Mouse (Mus musculus): Measurements from ENCODE around the gene Mfap2. TPM values are rescaled to one million over a fixed set of nuclear protein-coding genes. Genes with fewer than 3 reads are reported as not detected.

Gene Mfap2
- total RNA-seq (2021), result 10 to 100 TPM; 11.3 to 14.1 TPM
- long read RNA-seq, experiment 1, partial matches to known transcripts, result 4 of 10 reads
- long read RNA-seq, experiment 1, other reads (novel, unspliced or antisense), result 2 of 10 reads
- long read RNA-seq, experiment 2, transcript Mfap2-201 (9 exons, 1,073 nt), result major isoform, 14 of 20 reads
- long read RNA-seq, experiment 2, partial matches to known transcripts, result 2 of 20 reads
- long read RNA-seq, experiment 2, other reads (novel, unspliced or antisense), result 4 of 20 reads

- DNase-seq (ENCODE audit: low spot score in 2 of 2), result no peak
Observed at GRCm38 (mm10) chr4:141010118-141010517, at the start of gene Mfap2. Gene Mfap2, plus strand, starts transcription at chr4:141010418.

- peak; percentile 94 to 97 for DNase-seq (ENCODE audit: low spot score in 2 of 2)
Observed at GRCm38 (mm10) chr4:140960781-140961466, 49.3 kb upstream of the Mfap2 start, which contains the start of gene Sdhb. Gene Sdhb, plus strand, starts transcription at chr4:140961203.

- DNase-seq (ENCODE audit: low spot score in 2 of 2), result no peak
Observed at GRCm38 (mm10) chr4:140961467-140962206, 48.6 kb upstream of the Mfap2 start.

GRCm38 (mm10) chr4:140962207-140962909 is 47.9 kb upstream of the Mfap2 start:
- DNase-seq (ENCODE audit: low spot score in 2 of 2), result no peak

GRCm38 (mm10) chr4:140962950-140963349 is 47.3 kb upstream of the Mfap2 start:
- DNase-seq (ENCODE audit: low spot score in 2 of 2), result no peak

GRCm38 (mm10) chr4:140963941-140964597 is 46.1 kb upstream of the Mfap2 start:
- DNase-seq (ENCODE audit: low spot score in 2 of 2), result no peak

GRCm38 (mm10) chr4:140964620-140965019 is 45.6 kb upstream of the Mfap2 start:
- DNase-seq (ENCODE audit: low spot score in 2 of 2), result peak; percentile 78 to 85

- DNase-seq (ENCODE audit: low spot score in 2 of 2), result no peak
Observed at GRCm38 (mm10) chr4:140967386-140968159, 42.6 kb upstream of the Mfap2 start.

GRCm38 (mm10) chr4:140971691-140972090 is 38.5 kb upstream of the Mfap2 start:
- no peak for DNase-seq (ENCODE audit: low spot score in 2 of 2)

- DNase-seq (ENCODE audit: low spot score in 2 of 2), result no peak
Observed at GRCm38 (mm10) chr4:140974408-140974807, 35.8 kb upstream of the Mfap2 start.

GRCm38 (mm10) chr4:140975356-140975755 is 34.9 kb upstream of the Mfap2 start:
- no peak for DNase-seq (ENCODE audit: low spot score in 2 of 2)

- no peak for DNase-seq (ENCODE audit: low spot score in 2 of 2)
Observed at GRCm38 (mm10) chr4:140977278-140977677, 32.9 kb upstream of the Mfap2 start.

GRCm38 (mm10) chr4:140977886-140978692 is 32.1 kb upstream of the Mfap2 start:
- DNase-seq (ENCODE audit: low spot score in 2 of 2), result no peak

- DNase-seq (ENCODE audit: low spot score in 2 of 2), result no peak
Observed at GRCm38 (mm10) chr4:140981605-140982004, 28.6 kb upstream of the Mfap2 start.

GRCm38 (mm10) chr4:140982808-140983207 is 27.4 kb upstream of the Mfap2 start:
- DNase-seq (ENCODE audit: low spot score in 2 of 2), result no peak

GRCm38 (mm10) chr4:140983442-140983841 is 26.8 kb upstream of the Mfap2 start:
- DNase-seq (ENCODE audit: low spot score in 2 of 2), result peak in 1 of 2 experiments; percentile 54

- DNase-seq (ENCODE audit: low spot score in 2 of 2), result no peak
Observed at GRCm38 (mm10) chr4:140984544-140984943, 25.7 kb upstream of the Mfap2 start.

GRCm38 (mm10) chr4:140986024-140986710 is 24.1 kb upstream of the Mfap2 start:
- DNase-seq (ENCODE audit: low spot score in 2 of 2), result no peak

Data from layer of hippocampus, postnatal 14 days (tissue).